Mouse (Mus musculus) ES-Bruce4 (cell line): ENCODE measurements around the gene Gm20538. TPM values are rescaled to one million over a fixed set of nuclear protein-coding genes. Genes with fewer than 3 reads are reported as not detected.

ENCODE experiments used
- H3K27ac ChIP-seq: 2 replicates; pipeline ENCODE4 v1.5.1; 2012; ENCODE audit warnings: low read length, inconsistent platforms; ENCODE audit not compliant: insufficient read depth
- H3K27me3 ChIP-seq: 2 replicates; pipeline ENCODE4 v1.6.1; 2012; ENCODE audit warnings: mild to moderate bottlenecking, low read length, inconsistent platforms; ENCODE audit not compliant: control insufficient read depth, poor library complexity, insufficient read depth, severe bottlenecking
- H3K36me3 ChIP-seq: 2 replicates; pipeline ENCODE4 v1.6.1; 2012; ENCODE audit warnings: inconsistent platforms, mild to moderate bottlenecking, low read length, moderate library complexity; ENCODE audit not compliant: control insufficient read depth, poor library complexity, insufficient read depth, severe bottlenecking
- H3K4me1 ChIP-seq: one replicate; pipeline ENCODE4 v1.8.1; 2011; ENCODE audit warnings: low read length; ENCODE audit not compliant: control insufficient read depth, insufficient read depth
- H3K4me3 ChIP-seq: 2 replicates; pipeline ENCODE4 v1.5.1; 2011; ENCODE audit warnings: low read depth, mild to moderate bottlenecking, low read length
- H3K9ac ChIP-seq: 2 replicates; pipeline ENCODE4 v1.6.1; 2012; ENCODE audit warnings: low read depth, mild to moderate bottlenecking, inconsistent platforms; ENCODE audit not compliant: poor library complexity, severe bottlenecking
- H3K9me3 ChIP-seq: replicated peaks from 2 replicates; pipeline ENCODE4 v1.6.1; 2012; ENCODE audit warnings: mild to moderate bottlenecking, low read length, inconsistent platforms; ENCODE audit not compliant: control insufficient read depth, poor library complexity, insufficient read depth, severe bottlenecking
- CTCF ChIP-seq: IDR thresholded peaks from one replicate; pipeline ENCODE4 v1.8.1; 2011; ENCODE audit warnings: low read depth, low read length
- EP300 ChIP-seq: IDR thresholded peaks from 2 replicates; pipeline ENCODE4 v1.6.1; 2011; ENCODE audit warnings: low read depth, low read length; ENCODE audit not compliant: insufficient read depth
- POLR2A ChIP-seq: IDR thresholded peaks from one replicate; pipeline ENCODE4 v1.8.1; 2011; ENCODE audit warnings: low read length; ENCODE audit not compliant: insufficient read depth
- polyA plus RNA-seq: library from polyadenylated mRNA; stranded (reverse); fragments of >200 nt; gene quantifications from 2 replicates; pipeline ENCODE4 v1.2.4, GENCODE M21; 2011; ENCODE audit warnings: low read depth; ENCODE audit not compliant: missing spikeins, insufficient read depth, insufficient read length

The Gm20538 gene
- polyA plus RNA-seq, 1 experiment = not detected

DNA sequence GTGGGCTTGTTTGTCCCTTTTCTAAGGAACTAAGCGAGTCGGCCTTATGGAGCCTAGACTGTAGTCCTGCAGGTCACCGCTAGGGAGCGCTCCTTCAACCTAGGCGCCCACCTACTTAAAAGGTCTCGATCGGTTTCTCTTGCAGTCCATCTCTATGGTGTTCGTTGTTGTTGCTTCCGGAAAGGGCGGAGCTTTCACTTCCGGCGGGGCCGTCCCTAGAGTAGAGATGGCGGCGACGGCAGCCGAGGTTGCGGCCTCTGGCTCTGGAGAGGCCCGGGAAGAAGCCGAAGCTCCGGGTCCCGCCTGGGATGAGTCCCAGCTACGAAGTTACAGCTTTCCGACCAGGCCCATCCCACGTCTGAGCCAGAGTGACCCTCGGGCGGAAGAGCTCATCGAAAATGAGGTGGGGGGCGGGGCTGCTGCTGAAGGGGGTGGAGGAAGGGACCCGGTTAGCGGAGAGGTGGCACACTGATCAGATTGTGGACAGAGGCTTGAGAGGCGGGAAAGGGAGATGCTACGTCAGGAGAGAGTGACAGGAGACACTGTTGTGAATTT lies 10.1 kb upstream of the Gm20538 start, which contains the start of gene Hif1an:
TSS of gene Hif1an (plus strand) at position 199 of the 555 bp plus-strand sequence.
- peaks cover 19% of the 10 kb centered on the region for H3K36me3 ChIP-seq
- H3K4me3 ChIP-seq = peak within 1 kb of the TSS; percentile 90
- no peaks in the 10 kb centered on the region for H3K27me3 ChIP-seq
- no peaks in the 10 kb centered on the region for H3K4me1 ChIP-seq
- TF ChIP-seq POLR2A = peak; percentile 43
- peak; percentile 87 for TF ChIP-seq CTCF
- no peak for TF ChIP-seq EP300
- no peaks in the 10 kb centered on the region for H3K9me3 ChIP-seq
- no peak within 1 kb of the TSS for H3K27ac ChIP-seq
- H3K9ac ChIP-seq = peak within 1 kb of the TSS; percentile 73

DNA sequence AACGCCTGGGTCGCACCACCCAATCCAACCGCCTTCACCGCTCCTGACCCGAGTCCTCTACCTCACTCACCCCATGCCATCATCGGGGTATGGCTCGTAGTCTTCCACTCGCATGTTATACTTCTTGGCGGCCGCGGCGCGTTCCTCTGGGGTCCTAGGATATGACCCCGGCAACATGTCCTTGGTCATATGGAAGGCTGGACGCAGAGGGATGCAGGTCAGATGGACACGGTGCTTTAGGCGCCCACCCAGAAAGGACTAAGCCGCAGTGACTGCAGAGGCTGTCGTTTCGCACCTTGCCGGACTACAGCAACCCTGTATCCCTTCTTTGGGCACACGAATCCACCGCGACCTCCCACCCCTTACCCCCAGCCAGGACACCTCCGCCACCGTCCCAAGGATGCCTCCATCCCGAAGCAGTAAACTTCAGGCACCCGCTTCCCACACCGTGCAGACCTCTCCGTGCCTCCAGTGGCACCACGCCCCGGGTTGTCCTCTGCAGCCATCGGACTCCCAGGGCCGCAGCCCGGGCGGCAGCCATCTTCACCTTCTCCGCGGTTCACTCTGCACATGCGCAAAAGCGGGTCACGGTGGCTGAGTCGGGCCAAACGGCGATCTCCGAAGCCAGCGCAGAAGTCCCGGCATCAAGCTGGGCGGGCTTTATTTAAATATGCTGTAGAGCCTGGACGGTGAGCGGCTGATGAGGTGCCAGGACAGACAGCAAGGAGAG lies 2.4 kb upstream of the Gm20538 start, which contains the start of gene Ndufb8:
TSS of gene Ndufb8 (minus strand) at position 580 of the 730 bp plus-strand sequence.
- no peaks in the 10 kb centered on the region for H3K4me1 ChIP-seq
- TF ChIP-seq CTCF = no peak
- 0 out of 2 replicates have a peak, but pooled peaks have one; percentile 34 for TF ChIP-seq EP300
- peak; percentile 55 for TF ChIP-seq POLR2A
- H3K4me3 ChIP-seq = peak within 1 kb of the TSS; percentile 91
- peaks cover 11% of the 10 kb centered on the region for H3K36me3 ChIP-seq
- H3K27ac ChIP-seq = no peak within 1 kb of the TSS; the same call in 1 of the 2 replicates
- no peaks in the 10 kb centered on the region for H3K27me3 ChIP-seq
- H3K9me3 ChIP-seq = no peaks in the 10 kb centered on the region
- H3K9ac ChIP-seq = peak within 1 kb of the TSS; percentile 66

DNA sequence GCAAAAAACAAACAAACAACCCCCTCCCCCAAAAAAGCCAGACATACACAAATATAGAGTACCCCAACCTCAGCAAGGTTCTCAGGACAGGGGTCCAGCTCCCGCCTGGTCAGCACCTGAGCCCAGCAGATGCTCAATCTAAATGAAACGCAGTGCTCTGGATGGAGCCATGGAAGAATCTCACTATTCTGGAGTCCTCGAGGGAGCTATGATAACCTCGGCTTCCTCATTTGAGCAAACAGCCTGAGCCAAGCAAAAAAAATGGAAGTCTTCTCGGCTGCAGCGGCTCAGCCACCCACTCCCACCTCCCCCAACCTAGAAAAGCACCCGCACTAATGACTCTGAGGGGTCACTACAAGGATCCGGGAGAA lies 1.8 kb upstream of the Gm20538 start:
- no peak overlapping the region for H3K27ac ChIP-seq
- H3K4me1 ChIP-seq = no peaks in the 10 kb centered on the region
- peak overlapping the region; percentile 66 for H3K9ac ChIP-seq
- H3K36me3 ChIP-seq = peaks cover 16% of the 10 kb centered on the region
- no peaks in the 10 kb centered on the region for H3K27me3 ChIP-seq
- TF ChIP-seq EP300 = no peak
- no peak for TF ChIP-seq POLR2A
- no peak for TF ChIP-seq CTCF
- H3K9me3 ChIP-seq = no peaks in the 10 kb centered on the region
- H3K4me3 ChIP-seq = peak overlapping the region; percentile 91

DNA sequence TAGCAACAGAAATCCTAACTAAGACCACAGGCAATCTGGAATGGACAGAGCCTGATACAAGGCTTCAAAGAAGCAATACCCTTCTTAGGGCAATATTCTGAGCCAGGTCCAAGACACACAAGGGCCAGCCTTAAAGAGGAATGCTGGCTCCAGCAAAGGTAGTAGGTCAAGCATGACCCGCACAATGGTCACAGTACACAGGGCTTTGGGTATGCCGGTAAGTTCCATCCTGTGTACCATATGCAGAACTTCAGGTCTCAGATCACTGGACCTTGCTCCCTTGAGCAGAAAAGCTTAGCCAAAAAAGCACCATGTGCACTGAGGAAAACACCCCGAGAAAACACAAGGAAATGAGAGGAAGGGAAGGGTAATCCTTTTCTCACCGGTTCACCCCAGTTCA lies 655 bp upstream of the Gm20538 start:
- Histone ChIP-seq H3K4me3 (no peak overlapping the region), H3K36me3 (peaks cover 22% of the 10 kb centered on the region), H3K4me1 (no peaks in the 10 kb centered on the region), H3K27me3 (no peaks in the 10 kb centered on the region), H3K27ac (no peak overlapping the region), H3K9ac (no peak overlapping the region), H3K9me3 (no peaks in the 10 kb centered on the region)
- no peak for TF ChIP-seq CTCF
- no peak for TF ChIP-seq EP300
- no peak for TF ChIP-seq POLR2A

- H3K4me3 ChIP-seq = peak within 1 kb of the TSS; percentile 91
- TF ChIP-seq EP300 = no peak
- TF ChIP-seq POLR2A = no peak
- no peak for TF ChIP-seq CTCF
- H3K27ac ChIP-seq = no peak within 1 kb of the TSS
- no peaks in the 10 kb centered on the region; the same call in 1 of the 2 replicates for H3K9me3 ChIP-seq
- no peaks in the 10 kb centered on the region for H3K4me1 ChIP-seq
- H3K27me3 ChIP-seq = no peaks in the 10 kb centered on the region; the same call in 1 of the 2 replicates
- peaks cover 11% of the 10 kb centered on the region; the same call in 1 of the 2 replicates for H3K36me3 ChIP-seq
- peak within 1 kb of the TSS; percentile 83 for H3K9ac ChIP-seq
Observed at GRCm38 (mm10) chr19:44545321-44546041, 7.2 kb downstream of the Gm20538 start, which contains the start of gene Sec31b. Sec31b (minus strand) TSS chr19:44545864.
